Mouse (Mus musculus) lung, adult 2 months (tissue): ENCODE results near the gene Ginm1.

Source experiments
- CTCF ChIP-seq: fragments of 200-500 bp; IDR thresholded peaks from 2 replicates; pipeline ENCODE4 v1.5.1; 2011; ENCODE audit warnings: mild to moderate bottlenecking, low read length, control low read depth; ENCODE audit not compliant: insufficient read depth
- POLR2A ChIP-seq: fragments of 200-500 bp; IDR thresholded peaks from 2 replicates; pipeline ENCODE4 v1.6.1; 2011; ENCODE audit warnings: low read depth, mild to moderate bottlenecking, control low read depth, low read length, borderline replicate concordance; ENCODE audit errors: extremely low read depth

DNA sequence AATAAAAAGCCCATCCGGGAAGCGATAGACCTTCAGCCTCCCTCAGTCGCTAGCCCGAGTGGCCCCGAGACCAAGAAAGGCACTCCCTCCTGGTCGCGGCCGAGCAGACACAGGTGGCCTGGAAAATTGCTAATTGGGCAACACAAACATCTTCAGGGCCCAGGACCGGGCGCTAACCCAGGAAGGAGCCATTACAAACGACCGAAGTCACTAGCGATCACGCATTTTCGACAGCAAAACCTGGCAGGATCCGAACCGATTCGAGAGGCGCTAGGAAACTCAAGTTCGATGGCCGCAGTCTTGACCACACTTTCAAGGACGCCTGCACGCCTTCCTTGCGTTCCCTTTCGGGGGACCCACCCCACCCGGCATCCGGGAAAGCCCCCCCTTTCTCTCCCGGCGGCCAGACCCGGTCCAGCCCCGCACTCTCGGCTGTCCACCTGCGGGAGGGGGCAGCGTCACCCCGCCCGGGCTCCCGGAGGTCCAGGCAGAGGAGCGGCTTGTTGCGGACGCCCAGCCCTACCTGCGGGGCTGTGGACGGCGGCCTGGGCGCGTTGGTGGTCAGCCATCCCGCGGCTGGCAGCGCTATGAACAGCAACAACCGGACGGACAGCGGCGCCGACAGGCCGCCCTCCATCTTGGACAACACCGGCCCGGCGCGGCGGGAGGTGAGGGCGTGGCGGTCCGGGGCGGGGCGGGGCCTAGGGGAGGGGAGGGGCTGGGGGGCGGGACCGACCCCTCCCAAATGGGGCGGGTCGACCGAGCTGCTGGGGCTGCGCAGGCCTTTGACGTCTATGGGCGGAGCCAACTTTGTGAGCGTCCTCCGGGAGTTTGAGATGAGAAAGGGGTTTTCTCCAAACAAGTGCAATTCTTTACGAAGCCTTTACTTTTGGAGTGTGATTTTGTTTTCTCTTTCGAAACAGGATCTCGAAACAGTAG is 12.1 kb downstream of the Ginm1 start:
- TF ChIP-seq CTCF (no peak), POLR2A (peak; percentile 60; the same call in 1 of the 2 replicates)
